Mouse (Mus musculus) thymus, postnatal 10 days (tissue): ENCODE measurements around the gene Fads6.
A peak's percentile ranks its signal among the peaks of the same experiment; 100 is the strongest.

Experiments
- DNase-seq, 2 experiments: peaks; one replicate each; pipeline ENCODE4 v3.0.0; 2021; ENCODE audit warnings: low spot score in 2 of 2

Fads6 gene

DNA sequence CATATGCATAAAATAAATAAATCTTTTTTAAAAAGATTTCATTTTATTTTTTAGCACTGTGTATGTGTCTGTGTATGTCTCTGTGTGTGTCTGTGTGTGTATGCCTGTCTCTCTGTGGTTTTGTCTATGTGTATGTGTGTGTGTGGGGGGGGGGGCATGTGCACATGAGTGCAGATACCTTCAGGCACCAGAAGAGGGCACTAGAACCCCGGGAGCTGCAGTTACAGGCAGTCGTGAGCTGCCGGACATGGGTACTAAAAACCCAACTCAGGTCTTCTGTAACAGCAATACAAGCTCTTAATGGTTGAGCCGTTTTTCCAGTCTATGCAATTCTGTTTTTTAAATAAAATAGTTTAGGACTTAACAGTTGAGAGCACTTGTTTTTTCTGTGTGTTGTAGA lies 3.3 kb upstream of the Fads6 start:
- no peak for DNase-seq

DNA sequence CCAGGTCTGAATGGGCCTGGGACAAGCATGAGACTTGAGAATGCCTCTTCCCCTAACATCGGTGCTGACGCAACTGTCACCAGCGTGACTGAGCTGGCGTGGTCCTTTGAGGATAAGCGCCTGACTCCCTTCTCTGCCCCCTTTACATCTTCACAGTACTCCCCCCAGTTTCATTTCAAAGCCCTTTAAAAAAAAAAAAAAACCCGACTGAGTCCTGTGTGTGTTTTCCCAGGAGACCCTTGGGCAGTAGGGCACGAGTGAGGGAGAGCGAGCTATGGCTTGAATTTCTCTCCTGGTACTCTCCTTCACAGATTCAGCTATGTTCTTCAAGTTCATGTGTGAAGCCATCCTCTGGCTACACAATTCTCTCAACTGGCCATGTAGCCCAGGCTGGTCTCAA lies 697 bp upstream of the Fads6 start:
- no peak for DNase-seq

DNA sequence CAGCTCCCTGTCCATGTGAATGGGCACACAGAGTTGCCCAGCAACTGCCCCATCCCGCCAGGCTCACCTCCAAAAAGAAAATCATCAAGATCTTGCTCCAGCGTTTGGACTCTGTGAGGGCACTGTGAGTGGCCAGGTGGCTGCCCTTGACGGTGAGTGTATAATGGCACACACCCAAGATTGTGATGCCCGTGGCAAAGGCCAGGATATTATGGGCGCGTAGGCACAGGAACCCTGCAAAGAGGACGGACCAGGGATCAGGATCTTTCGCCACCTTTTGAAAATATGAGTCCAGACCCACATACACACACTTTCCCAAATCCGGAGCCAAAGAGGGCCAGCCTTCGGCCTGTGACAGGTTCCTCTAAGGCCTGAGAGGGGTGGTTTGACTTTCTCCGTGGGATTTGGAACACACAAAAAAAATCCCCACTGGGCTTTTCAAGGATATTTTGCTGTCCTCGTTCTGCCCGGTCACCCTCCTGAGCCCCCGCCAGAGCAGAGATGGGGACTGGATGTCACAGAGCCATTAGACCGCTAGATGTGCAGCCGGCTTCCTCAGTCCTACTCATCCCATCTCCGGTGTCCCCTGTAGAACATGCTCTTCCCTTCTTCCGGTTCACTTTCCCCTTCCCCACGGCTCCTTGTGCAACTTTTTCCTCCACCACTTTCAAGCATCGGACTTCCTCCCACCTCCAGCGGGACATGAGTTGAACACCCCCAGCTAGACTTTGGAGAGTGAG lies 822 bp downstream of the Fads6 start:
- no peak for DNase-seq

DNA sequence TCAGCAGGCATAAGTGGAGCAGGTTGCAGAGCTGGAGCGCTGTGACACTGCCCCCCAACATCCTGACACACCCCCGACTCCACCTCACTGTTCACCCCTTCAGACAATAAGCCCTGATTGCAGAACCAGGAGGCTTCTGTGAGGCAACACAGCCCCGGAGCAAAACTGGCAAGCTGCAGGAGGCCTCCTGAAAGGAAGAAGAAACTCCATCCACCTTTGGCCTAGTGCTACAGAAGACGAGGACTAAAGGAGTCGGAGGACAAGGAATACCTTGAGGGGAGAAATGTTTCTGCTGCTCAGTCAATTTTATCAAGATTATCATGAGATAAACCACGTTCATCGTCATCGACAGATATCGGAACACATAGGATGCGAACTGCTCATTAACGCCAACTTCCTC lies 1.5 kb downstream of the Fads6 start:
- no peak for DNase-seq

DNA sequence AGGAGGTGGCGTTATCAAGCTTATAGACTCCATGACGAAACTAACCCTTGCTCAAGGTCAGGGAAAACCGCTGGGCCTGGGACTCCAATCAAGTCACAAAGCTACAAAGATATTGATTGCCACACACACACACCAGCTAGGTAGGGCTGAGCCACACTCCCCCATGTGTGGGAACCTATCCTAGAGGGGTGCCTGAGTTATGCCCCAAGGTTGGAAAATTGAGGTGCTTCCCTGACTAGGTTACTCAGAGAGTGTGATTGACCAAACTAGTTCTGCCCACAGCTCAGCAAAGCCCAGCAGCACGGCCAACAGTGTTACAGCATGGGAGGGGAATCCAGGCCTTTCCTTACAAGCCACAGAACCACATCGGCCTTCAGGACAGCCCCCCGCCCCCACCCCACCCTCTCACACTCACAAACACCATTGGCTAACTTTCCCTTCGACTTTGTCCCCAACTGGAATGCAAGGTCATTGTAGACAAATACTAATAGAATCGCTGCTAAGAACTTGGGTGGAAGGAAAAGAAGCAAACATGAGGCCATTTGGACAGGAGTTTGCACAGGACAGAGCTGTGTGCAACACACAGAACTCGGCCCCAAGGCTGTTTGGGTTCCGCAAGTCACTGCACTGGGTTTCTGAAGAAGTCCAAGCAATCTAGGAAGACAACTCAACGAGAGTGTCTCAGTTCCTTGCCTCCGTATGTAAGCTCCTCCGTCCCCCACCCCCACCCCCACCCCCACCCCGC lies 4.7 kb downstream of the Fads6 start:
- no peak for DNase-seq

DNA sequence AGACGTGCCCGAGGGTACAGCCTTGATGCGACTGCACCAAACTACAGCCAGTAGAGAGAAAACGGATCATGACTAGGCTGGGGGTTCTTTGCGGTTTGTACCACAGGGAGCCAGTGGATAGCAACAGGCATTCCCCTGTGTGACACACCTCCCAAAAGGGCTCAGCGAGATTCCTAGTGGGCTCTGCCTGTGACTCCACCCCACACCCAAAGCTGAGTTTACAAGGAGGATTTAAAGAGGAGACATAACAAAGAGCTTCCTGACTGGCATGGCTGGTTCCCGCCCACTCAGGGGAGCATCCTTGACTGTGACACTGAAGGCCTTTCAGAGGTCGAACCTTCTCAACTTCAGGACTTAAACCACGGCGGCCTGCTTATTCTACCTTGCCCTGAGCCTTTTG lies 6.0 kb downstream of the Fads6 start:
- no peak for DNase-seq

DNA sequence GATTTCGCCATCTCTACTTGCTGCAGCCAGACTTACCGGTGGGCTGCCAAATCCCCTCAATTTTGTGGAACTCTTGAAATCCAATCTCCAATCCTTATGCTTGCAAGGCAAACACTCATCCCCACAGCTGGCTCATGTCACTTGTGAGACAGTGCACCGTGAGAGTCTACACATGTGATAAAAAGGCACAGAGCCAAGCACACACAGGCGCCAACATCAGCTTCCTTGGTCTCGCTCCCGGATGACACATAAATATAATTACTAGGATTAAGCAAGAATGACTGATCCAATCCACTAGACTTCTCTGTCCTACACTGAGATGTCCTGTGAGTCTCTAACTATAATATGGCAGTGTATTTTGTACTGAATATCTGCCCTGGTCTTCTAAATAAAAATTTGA lies 6.5 kb downstream of the Fads6 start:
- DNase-seq, result no peak

DNA sequence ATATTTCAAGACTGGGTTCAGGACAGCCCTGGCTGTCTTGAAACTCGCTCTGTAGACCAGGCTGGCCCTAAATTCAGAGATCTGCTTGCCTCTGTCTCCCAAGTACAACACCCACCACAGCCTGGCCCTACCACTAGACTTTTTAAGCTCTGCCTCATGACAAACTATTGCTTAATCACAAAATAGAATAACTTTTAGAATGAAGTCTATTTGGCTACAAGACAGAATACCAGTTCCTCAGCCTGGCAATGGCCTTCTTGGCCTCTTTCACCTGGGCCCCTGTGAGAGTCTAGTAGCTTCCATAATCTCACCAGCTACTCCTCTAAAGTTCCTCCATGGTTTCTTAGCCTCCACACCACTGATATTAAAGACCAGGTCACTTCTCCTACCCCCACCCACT lies 7.1 kb downstream of the Fads6 start:
- DNase-seq, result no peak

DNA sequence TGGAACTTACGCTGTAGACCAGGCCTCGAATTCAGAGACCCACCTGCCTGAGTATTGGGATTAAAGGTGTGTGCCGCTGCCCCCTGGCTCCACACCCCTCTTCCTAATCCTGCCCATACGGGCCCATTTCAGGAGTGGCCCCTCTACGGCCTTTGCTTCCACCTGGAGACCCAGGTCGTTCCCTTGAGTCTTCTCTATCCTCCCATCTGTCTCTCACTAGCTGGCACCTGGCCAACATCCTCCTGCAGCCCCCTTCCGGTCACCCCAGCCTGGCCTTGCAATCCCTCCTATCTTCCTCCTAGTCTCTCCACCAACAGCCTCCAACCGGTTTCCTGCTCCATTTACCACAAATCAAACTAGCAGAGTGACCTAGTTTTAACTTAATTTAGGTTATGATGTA lies 7.6 kb downstream of the Fads6 start:
- no peak for DNase-seq

DNA sequence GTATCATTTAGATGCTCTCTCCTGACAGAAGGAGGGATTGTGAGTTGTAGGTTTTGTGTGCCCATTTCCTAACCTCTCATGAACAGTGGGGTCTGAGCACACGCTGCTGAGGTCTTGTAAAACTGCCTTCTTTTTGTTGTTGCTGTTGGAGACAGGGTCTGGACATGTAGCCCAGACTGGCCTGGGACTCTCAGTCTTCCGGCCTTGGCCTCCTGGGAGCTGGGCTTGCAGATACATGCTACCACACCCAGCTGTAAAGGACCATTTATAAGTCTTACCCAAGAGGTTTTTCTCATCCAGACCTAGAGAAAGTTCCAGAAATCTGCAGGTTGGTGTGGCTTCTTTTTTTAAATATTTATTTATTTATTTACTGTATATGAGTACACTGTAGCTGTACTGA lies 9.2 kb downstream of the Fads6 start:
- DNase-seq, result no peak

DNA sequence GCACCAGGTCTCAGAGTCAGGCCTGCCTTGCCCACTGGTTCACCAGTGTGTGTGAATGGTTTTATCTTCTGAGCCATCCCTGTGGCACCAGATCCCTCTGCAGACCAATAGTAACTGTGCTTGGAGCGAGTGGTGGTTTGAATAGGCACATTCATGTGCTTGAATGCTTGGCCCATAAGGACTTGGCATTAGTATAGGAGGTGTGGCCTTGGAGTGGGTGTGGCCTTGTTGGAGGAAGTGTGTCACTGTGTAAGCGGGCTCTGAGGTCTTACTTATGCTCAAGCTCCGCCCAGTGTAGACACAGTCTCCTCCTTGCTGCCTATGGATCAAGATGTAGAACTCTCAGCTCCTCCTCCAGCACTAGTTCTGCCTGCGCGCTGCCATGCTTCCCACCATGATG lies 10.1 kb downstream of the Fads6 start:
- DNase-seq, result no peak

DNA sequence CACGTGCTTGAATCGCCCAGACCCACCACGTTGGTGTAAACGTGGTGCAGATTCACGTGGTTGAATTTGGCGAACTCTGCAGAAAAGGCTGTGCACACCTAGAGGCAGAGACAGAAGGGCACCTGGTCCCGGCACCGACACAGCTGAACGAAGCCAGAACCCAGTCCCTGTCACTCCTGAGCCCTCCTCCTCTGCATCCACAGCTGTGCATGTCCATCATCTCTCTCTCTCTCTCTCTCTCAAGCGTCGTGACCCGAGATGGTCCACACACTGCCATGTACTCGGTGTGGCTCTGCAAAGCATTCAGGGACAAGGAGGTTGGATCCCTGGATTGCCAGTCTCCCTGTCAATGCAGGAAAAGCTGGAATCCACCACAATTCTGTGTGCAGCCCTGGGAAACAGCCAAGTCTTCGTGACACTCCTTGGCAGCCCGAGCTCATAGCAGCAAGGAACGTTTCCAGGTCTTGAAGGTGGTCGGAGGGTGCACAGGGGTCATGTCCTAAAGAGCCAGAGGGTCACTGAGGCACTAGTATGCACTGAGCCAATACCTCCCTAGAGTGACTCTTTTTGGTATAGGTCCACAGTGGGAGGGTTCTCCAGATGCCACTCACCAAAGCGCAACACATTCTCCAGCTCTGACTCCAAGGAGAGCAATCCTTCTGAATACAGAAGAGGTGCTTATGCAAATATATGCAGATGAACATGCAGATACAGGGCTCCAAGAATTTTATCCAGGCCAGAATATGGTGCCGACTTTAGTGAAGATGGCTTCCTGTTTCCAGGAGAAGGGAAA lies 11.1 kb downstream of the Fads6 start:
- no peak for DNase-seq

DNA sequence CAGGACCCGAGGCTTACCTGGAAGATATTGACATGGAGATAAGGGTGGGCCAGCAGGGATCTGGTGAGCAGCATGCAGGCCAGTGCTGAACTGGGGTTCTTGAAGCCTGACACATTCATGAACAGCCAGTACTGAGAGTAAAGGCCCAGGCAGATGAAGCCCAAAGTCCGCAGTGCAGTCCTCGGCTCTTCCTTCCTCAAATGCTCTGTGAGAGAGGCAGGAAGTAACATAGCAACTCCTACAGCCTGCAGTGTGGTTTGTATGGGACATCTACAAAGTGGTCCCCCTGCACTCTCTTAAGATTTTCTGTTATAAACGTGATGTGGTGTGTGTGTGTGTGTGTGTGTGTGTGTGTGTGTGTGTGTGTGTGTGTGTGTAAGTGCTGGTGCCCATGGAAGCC lies 12.2 kb downstream of the Fads6 start:
- DNase-seq, result no peak

DNA sequence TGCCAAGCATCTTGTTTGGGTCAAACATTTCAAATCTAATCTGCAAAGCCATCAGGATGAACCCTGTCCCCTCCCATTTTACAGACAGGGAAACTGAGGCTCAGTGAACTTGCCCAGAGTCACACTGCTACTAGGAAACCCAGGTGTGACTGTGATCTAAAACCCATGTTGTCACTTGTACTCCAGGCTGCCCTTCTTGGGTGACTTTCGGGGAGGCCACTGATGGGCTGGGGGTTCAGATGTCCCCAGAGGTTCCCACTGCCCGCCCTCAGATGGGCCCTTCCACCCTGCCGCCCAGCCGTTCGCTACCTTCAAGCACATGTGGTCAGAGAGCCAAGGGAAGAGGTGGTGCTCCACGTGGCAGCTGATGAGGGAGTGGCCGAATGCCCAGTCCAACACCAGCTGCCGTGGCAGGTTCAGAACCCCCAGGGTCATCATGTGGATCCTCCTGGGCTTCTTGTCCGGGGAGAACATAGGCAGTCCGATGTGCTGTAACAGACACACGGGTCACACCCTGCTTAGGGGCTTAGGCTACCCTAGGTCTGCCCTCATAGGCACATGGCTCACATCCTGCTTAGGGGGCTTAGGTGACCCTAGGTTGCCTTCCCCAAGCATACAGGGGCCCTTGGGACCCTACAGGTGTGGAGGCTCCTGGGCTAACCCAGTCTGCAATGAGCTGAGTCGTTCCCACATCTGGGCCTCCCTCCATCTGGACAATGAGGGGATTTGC lies 13.4 kb downstream of the Fads6 start:
- DNase-seq, result no peak

DNA sequence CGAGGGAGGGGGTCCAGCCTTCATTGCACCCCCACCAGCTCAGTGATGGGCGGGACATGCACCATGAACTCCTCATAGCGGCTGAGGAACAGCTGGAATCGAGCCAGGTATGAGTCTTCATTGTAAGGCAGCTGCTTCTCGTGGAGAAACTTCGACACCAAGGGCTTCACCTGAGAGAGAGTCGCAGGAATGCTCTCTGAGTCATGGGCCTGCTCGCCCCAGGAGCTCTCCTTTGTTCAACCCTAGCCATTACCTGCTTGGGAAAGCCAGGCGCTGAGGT lies 14.0 kb downstream of the Fads6 start:
- DNase-seq, result no peak

DNA sequence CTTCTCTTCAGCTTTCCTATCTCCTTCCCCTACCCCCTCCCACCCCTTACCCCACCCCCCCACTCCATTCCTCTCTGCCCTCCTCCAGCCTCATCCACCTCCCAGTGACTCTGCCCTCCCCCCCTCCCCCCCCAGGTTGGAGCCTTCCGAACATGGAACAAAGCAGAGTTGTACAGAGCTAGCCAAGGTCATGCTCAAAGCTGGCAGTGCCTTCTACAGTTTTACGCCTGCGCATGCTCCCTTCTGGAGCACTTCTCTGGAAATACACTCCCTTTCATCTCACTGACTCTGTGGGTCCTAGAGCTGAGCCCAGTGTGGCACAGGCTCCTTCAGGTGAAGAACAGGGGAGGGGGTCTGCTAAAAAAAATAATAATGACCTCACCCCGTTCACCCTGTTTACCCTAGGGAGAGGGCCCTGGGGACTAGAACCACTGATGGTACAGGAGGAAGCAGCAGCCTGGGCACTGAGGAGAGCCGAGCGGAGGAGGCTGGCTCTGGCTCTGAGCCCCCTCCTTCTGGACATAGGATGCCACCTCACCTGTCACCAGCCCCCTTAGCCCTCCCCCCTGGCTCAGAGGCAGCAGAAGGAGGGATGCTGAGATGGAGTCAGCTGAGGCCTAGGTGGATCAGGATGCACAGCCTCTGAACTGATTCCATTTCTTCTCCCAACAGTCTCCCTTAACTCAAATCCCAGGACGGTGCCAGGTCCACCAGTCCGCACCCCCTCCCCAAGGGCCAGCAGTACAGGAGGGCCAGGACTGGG lies 14.6 kb downstream of the Fads6 start:
- no peak for DNase-seq

DNA sequence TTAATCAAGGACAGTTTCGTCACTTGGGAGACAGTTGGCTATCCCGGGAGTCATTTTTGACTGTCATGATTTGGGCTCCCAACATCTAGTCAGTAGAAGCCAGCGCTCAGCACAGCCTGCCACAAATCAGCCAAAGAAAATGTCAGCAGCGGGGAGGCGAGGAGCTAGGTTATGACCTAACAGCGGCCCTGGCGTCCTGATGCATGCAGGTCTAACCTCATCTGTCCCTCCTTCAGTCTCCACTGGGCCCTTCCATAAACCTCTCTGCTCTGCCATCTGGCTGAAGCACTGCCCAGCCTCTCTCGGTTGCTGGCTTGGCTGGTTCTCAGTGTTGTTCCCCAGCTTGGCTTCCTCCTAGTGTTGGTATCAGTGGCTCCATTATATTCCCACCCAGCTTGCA lies 15.2 kb downstream of the Fads6 start:
- DNase-seq, result no peak

DNA sequence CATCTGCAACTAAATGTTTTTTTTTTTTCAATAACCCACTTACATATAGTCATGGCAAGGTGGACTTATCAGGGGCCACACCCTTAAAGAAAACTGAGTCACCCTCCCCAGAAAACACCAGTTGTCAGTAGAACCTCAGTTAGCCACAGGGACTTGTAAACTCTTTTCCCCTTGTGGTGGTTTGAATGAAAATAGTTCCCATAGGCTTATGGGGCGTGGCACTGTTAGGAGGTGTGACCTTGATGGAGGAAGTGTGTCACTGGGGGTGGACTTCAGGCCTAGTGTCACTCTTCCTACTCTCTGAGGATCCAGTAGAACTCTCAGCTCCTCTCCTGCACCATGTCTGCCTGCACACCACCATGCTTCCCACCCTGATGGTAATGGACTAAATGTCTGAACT lies 17.7 kb downstream of the Fads6 start:
- DNase-seq, result no peak

DNA sequence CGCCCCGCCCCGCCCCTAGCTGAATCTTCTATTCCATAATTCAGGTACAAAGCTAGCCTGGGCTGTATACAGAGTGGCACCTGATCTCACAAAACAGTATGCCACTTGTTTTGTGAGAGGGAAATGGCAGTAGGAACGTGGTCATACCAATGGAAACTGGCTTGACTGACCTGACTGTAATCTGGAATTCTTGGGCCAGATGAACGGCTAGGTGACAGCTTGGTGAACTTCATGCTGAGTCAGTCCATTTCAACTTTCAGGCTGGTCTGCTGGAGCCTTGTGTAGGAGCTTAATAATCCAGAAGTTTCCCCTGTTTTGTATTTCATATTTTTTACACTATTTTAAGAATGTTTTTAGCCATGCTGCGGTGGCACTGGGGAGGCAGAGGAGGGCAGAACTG lies 19.3 kb downstream of the Fads6 start:
- no peak for DNase-seq

DNA sequence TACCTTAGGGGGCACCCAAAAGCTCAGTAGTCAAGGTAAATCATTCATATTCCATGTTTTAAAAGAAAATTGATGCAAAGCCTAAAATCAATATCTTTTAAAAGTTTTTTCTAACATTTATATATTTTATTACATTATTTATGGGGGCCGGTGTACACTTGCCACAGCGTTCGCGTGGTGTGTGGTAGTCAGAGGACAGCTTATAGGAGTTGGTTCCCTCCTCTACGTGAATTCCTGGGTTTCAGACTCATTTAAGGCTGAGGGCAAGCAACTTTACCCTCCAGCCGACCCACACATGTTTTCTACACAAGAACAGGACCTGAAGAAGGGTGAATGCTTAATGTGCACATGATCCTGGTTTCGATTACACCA lies 19.9 kb downstream of the Fads6 start:
- DNase-seq, result no peak

DNA sequence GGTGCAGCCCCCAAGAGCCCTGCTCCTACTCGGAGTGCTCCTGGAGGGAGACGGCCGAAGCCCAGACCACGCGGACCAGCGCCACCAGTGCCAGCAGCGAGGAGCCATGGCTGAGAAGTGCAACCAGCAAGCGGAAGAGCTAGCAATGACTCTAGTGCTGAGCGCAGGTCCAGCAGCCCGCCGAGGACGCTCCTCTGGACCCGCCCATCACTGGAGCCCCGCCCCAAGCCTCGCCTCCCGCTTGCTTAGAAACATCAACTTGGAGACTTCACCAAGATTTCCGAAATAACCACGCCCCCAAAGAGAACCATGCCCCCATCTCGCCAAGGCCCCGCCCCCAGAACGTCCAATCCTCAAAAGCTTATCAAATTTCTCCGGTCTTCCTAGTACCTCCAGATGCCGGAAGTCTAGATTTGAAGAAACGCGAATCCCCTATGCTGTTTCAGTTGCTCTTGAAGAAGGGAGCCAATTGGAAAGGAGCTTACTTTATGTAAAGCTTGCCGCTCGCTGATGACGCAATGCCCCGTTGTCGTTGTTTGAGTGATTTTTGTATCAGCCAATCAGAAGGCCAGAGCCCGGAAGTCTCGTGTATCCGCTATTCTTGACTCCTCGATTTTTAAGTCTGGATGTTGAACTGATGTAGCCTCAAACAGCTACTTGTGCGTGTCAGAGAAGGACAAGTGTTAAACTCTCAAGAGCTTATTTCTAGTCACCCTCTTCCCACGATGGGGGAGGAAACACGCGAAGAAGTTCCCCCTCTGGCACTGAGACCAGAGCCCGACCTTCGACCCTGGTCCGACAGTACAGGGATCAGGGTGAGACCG lies 20.5 kb downstream of the Fads6 start, which contains the start of gene Fdxr:
Fdxr (minus strand) TSS at position 271 of the 824 bp plus-strand sequence.
- DNase-seq, result peak; percentile 98
